Mouse (Mus musculus) liver, embryonic 14 days (tissue): ENCODE data around the gene Magi1. TPM values are rescaled to one million over a fixed set of nuclear protein-coding genes. Genes with fewer than 3 reads are reported as not detected.

ENCODE experiments used
- polyA plus RNA-seq: library from polyadenylated mRNA; depleted of rRNA; stranded (reverse); fragments of >200 nt; gene quantifications from 2 replicates; pipeline ENCODE4 v1.2.3, GENCODE M21; 2012; rRNA removed

The Magi1 gene
- 1.4 TPM in 2 replicates for polyA plus RNA-seq

GRCm38 (mm10) chr6:94283318-94284061 is at the start of gene Magi1:
Gene Magi1 (minus strand): TSS chr6:94283917.

Other genes with a start within 250 kb of the Magi1 start
- gene Slc25a26, start 216.4 kb upstream of the Magi1 start, polyA plus RNA-seq, result 2.1 and 2.8 TPM in 2 replicates